Mouse (Mus musculus) ovary, adult 18-20 months (tissue): Measurements from ENCODE around the gene Asic1.

ENCODE experiments used
- DNase-seq: peaks from one replicate; pipeline ENCODE4 v3.0.0; 2022; ENCODE audit warnings: low spot score, mixed read lengths

Gene Asic1

DNA sequence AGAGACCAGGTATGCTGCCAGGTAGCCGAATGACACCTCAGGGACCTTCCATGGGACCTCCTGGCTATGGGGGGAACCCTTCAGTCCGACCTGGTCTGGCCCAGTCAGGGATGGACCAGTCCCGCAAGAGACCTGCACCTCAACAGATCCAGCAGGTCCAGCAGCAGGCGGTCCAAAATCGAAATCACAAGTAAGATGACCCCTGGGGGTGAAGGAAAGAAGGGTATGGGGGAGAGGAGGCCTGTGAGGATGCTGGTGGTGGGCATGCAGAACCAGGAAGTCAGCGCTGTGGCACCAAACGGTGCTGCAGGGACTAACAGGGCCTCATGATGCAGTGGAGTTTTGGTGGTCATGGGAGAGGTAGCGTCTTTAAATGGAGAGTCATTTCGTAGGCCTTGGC is 32.9 kb downstream of the Asic1 start:
- no peak for DNase-seq

DNA sequence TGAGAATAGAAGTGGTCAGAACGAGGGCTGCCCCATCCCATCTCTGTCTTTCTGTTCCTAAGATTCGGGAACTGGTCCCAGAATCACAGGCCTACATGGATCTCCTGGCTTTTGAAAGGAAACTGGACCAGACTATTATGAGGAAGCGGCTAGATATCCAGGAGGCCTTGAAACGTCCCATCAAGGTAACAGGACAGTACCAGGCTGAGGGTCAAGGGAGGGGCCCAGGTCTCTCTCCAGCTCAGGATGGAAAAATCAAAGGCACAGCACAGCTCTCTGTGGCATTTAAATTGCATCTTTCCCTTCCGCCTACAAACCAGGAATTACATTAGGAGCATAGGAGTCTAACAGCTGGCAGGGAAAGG is 33.5 kb downstream of the Asic1 start:
- DNase-seq = no peak

DNA sequence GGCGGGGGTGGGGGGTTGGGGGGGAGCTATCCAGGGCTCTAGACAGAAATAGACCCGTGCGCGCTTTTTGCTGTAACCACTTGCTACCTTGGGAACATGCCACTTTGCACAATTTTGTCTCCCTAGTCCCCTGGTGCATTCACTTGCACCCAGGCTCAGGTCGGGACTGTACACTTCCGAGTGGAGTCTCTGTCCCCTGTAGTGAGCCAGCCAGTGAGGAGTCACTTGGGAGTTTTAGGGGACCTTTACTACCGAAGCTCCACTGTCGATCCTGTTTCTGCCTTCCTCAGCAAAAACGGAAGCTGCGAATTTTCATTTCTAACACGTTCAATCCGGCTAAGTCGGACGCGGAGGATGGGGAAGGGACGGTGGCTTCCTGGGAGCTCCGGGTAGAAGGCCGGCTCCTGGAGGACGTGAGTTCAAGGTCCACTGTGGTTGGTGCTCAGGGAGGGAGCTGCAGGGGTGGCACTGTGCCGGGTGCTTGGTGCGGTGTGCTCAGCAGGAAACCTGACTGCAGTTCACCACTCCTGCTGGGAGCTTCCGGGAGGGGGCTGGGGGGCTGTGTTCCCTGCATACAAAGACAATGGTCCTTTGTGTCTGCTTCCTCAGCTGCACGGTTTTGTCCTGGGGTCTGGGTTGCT is 34.0 kb downstream of the Asic1 start:
- DNase-seq = no peak

DNA sequence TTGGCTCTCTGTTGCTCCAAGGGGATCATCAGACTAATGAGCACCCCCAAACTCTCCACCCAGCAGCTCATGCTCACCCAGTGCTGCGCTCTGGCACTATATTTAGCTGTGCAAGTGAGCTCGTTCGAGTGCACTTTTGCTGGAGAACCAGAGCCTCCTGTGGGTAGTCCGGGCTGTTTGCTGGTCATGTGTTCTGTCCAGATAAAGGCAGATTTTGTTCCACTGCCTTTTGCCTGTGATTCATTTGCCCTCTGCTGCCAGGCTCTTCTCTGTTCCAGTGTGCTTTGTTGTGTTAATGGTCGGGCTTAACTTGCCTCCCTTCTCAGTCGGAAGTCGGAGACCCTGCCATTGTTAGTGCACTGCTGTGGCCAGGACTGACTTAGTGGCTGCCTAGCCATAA is 34.7 kb downstream of the Asic1 start:
- DNase-seq = no peak

DNA sequence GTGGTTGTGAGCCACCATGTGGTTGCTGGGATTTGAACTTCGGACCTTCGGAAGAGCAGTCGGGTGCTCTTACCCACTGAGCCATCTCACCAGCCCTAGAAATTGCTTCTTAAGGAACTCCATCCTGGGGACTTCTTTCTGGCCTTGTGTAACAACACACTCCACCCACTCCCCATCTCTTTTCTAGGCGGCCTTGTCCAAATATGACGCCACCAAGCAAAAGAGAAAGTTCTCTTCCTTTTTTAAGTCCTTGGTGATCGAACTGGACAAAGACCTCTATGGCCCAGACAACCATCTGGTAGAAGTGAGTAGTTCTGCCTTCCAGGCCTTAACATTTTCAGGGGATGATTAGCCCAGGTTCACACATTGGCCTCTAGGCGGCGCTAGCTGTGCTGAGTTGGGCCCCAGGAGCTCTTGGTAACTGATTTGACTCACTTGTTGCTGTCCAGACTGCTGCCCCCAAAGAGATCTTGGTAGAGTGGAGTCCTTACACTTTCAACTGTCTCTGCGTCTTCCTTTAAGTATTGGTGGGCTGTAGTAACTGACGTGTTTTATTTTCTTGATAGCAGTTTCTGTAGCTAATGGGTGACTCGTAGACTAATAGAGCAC is 35.4 kb downstream of the Asic1 start, which contains the start of gene Gm17349:
Gm17349 (minus strand) TSS at position 51 of the 609 bp plus-strand sequence.
- DNase-seq = no peak

DNA sequence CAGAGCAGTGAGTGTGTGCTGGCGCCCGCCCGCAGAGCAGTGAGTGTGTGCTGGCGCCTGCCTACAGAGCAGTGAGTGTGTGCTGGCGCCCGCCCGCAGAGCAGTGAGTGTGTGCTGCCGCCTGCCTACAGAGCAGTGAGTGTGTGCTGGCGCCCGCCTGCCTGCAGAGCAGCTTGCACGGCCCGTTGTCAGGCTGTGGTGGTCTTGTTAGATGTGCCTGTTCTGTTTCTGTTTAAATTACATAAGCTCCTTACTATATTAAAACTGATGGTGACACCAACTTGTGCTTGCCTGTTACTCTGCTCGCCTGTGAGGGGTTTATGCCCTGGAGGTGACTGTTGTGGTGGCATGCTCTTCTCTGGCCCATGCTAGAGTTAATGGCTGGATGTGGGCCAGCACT is 38.0 kb downstream of the Asic1 start:
- no peak for DNase-seq

DNA sequence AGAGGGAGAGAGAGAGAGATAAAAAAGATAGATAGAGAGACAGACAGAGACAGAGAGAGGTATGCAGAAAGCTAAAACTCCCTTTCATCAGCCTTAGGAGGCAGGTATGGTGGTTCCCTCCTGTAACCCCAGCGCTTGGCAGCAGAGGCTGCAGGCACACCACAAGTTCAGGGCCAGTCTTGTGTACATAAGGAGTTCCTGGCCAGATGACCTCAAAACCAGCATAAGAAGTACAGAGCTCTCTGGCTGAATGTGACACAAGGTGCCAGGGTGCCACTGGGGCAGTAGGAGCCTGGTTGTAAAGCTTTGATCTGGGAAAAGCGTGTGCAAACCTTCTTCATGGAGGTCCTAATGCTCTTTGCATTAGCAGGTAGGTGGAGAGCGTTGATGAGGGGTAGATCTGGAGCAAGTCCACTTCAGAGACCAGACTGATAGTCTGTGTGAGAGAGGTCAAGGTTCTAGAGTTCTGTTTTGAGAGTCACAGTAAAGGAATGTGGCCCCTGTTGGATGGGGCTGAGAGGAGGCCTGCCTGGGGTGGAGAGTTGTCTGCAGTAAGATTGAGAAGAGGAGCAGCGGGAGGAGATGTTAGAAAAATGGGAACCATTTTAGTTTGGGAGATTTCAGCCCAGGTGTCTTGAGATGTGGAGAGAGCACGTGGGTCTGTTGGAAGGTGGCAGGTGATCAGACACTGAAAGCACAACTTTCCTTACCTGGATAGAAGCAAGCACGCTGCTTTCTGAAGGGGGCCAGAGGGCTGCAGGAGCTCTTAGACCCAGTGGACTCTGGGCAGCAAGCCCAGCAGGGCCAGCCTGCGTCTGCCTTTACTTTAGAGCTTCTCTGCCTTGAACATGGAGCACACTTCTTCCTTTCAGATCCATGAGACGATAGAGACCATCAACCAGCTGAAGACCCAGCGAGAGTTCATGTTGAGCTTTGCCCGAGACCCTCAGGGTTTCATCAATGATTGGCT is 40.3 kb downstream of the Asic1 start:
- DNase-seq = no peak

DNA sequence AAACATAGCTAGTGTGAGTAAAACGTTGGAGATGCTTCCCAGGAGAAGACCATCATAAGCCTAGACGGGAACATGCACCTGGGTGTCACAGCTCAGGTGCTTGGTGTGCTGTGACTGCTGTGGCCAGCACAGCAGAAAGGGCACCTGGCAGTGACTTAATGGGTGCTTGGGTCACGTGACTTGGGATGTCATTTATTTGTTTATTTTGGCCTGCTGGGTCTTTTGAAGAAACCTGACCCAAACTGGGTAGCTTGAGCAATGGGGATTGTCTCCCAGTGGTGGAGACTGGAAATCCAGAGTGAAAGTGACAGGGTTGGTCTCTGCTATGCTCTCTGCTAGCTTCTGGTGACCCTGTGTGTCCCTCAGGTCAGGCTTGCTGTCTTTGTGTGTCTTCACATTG is 41.3 kb downstream of the Asic1 start:
- DNase-seq = no peak

DNA sequence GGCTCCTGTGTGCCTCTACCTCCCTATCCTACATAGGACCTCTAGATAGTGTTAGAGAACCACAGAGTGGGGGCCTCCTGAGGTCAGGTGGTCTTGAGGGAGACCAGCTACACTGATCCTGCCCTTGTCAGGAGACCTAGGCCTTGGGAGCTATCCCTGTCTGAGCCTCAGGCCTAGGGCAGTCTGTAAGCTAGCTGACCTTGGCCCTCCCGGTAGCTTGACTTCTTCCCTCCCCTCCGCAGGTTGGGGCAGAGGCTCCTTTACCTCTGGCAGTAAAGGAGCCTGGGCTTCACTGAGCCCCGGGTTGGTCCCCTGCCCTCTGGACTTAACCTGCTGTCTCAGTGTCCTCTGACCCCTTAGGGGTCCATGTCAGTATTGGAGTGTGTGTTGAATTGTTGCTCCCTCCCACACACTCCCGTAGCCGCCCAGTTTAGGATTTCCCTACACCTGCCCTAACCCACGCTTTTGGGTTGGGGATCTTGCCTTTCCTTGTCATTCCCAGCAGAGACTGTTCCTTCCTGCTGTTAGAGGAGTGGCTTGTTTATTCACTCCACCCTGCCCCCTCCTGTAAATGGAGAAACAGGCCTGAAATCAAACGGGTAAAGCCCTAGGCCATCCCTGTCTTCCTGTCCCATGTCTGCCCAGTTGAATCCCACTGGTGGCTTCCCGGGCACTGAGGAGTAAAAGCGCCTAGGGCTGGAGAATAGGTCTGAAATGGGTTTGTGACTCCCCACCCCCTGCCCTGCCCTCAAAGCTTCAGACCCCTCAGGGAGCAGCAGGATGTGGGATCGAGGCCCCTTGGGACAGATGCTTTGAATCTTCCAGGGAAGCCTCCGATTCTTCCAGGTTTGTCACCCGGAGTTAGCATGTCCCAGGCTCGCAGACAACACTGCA is 42.7 kb downstream of the Asic1 start:
- no peak for DNase-seq

DNA sequence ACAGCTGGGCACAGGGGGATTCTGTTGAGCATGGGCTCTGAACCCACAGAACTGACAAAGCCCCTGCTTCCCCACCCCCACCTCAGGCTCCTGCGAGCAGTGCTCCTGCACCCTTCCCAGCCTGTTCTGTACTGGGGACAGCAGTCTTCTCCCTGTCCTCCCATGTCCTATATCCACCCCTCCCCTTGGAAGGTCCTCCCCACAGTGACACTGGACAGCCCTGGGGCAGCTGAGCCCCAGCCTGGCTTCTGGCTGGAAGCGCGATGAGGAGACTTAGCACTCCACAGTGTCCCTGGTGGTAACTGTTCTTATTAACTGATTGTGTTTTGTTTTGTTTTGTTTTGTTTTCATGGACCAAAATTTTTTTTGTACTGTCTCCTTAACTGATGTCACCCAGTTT is 43.4 kb downstream of the Asic1 start:
- DNase-seq = no peak

DNA sequence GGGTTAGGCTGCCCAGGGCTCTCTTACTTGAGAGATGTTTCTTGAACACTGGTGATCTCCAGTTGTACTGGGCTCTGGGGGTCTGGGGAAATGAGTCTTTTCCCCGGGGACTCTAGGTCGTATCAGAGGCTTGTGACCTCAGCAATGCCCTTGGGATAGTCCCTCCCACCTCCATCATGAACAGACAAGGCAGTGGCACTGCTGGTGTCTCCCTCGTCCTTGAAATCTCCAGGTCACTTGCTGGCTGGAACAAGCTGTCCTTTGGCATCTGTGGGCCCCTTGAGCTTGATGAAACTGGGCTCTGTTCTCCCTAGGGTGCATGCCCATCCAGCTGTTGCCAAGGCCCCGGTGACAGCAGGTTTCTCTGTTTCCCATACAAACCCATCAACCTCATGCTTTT is 44.0 kb downstream of the Asic1 start:
- peak; percentile 54 for DNase-seq

DNA sequence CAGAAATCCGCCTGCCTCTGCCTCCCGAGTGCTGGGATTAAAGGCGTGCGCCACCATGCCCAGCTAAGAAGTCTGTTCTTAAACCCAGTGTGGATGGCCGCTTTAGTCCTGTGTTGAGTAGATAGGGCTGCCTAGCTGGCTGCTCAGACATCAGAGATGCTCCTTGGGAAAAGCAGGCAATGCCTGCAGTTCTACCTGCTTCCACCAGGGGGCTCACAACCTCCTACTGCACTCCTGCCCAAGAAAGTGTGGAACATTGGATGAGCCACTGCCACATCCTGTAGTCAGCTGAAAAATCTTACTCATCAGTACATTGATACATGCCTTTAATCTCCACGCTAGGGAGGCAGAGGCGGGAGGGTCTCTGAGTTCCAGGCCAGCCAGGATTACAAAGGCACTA is 44.7 kb downstream of the Asic1 start:
- peak; percentile 42 for DNase-seq

DNA sequence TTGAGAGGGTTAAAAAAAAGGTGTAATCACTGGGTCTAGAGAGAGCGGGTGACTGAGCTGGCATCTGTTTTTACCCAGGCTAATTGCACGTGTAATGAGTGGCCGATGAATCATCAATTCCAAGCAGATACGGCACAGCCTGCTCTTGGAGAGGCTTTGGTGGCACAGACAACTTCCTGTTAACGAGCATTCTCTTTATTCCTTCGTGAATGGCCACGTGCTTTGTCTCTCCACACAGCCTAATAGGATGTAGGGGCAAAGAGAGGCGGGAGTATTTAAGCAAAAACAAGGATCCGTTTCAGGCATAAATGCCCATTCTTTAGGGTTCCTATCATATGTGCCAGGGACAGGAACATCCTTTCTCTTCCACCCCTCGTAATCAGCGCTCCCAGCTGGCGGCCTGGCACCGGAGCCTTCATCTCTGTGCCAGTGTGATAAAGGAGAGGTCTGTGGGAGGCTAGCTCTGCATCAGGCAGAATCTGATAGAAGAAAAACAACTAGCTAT is 45.2 kb downstream of the Asic1 start:
- no peak for DNase-seq

DNA sequence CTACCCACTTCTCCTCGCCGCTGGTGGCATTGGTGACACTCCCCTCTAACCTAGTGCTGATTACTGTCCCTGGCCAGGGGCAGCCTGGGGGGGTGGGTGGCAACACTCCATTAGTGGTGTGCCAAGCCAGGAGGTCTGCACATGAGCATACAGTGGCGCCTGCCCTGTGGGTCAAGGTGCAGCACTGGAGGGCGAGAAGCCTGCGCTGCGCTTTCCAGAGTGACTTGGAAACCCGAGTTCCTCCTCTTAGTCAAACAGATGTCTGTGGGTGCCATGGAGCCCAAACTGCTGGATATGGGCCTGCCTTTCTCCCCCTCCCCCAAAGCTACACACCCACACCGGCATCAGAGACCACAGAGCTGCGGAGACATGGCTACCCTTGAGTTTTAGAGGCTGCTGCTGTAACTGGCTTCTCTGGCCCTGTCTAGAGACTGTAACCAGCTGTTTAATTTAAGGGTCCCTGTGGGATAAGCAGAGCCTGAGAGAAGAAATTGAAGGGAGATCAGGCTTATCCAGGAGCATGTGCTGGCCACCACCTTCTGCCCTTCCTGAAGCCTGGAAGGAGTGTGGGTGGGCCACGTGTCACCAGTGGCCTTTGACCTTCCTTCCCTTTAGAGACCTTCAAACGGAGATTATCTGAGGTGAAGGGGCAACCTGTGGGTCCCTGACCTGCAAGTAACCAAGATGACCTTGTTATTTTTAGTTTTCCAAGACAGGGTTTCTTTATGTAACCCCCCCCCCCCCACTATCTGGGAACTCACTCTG is 46.0 kb downstream of the Asic1 start:
- DNase-seq = no peak

DNA sequence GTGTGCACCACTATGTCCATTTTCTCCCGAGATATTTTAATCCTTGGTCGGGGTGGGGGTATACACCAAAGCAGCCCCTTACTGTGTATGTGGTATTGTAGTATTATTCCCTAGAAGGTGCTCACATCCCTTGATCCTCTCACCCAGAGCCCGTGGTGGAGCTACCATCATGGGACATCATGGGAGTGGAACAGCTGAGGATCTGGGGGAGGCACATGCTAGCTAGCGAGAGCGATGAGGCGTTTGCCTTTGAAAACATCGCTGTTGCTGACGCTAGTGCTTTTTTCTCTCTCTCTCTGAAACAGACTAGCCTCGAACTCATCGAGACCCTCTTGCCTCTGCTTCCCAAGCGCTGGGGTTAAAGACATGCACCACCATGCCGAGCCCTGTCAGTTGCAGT is 46.6 kb downstream of the Asic1 start:
- DNase-seq = no peak

DNA sequence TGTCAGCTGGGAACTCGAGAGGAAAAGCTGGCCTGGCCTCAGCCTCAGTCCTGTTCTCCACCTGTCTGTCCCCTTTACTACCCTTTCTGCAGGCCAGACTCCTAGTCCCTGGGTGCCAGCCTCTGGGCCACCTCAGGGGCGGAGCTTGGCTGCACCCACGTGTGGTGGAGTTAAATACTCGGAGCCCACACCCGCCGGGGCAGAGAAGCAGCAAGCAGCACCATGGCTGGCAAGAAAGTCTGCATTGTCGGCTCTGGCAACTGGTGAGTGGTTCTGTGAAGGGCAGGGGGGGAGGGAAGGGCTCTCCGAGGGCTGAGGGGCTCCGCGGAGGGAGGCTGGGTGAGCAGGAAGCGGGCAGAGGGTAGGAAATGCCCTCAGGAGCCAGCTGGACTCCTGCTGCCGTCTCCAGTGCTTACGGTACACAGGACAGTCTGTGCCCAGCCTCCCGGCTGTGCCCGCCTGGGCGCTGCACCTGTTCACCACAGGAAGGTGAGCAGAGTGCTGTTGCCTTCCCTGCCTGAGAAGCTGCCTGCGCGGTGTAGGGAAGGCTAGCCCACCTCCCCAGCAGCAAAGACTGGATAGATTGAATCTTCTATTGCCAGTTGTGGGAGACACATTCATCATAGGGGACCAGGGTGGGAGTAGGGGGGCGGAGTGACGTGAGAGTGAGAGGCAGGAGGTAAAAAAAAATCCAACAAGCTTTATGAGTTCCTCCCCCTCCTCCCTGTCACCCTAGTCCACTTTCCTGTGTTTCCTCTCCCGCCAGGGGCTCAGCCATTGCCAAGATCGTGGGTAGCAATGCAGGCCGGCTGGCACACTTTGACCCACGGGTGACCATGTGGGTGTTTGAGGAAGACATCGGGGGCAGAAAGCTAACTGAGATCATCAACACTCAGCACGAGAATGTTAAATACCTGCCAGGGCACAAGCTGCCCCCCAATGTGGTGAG is 47.5 kb downstream of the Asic1 start, which contains the start of gene Gpd1:
Gpd1 (plus strand) TSS at position 130 of the 949 bp plus-strand sequence.
- no peak for DNase-seq

DNA sequence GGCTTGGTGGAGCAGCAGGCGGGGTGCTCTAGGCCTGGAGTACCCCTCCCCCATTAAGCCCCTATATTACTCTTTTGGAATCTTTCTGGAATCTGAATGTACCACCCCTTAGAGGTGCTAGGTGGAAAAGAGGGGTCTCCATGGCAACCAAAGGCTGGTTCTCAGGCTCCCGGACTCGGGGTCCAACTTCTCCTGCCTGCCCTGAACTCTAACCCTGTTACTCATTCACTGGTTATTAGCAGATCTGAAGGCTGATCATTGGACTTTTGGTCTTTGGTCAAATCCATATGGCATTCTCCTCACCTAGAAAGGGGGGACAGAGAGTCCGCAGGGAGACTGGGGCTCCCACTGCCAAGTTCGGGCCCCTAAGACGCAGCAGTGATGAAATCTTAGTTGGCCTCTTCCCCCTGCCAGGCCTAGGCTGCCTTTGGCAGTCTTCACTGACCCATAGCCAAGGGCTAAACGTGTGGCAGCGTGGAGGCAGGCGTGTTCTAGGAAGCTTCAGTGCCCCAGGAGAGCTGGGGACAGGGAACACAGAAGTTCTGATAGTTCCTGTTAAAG is 48.4 kb downstream of the Asic1 start:
- no peak for DNase-seq

DNA sequence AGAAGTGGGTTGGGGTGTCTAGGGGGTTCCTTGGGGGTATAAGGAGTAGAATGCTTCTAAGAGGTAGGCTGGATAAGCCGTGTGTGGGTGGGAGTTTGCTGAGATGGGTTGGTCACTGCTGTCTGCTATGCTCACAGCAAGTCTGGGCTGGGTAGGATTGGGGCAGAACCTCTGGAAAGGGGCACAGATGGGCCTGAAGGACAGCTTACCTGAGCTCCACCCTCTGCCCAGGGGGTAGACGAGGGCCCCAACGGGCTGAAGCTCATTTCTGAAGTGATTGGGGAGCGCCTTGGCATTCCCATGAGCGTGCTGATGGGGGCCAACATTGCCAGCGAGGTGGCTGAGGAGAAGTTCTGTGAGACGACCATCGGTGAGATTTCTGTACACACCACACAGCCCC is 49.7 kb downstream of the Asic1 start:
- DNase-seq = no peak
